Mouse (Mus musculus): ENCODE results near the gene Pop7. TPM values are rescaled to one million over a fixed set of nuclear protein-coding genes. Genes with fewer than 3 reads are reported as not detected.

Pop7 gene
- polyA plus RNA-seq (2012; rRNA removed): 38.9 and 39.1 TPM in 2 replicates

DNA sequence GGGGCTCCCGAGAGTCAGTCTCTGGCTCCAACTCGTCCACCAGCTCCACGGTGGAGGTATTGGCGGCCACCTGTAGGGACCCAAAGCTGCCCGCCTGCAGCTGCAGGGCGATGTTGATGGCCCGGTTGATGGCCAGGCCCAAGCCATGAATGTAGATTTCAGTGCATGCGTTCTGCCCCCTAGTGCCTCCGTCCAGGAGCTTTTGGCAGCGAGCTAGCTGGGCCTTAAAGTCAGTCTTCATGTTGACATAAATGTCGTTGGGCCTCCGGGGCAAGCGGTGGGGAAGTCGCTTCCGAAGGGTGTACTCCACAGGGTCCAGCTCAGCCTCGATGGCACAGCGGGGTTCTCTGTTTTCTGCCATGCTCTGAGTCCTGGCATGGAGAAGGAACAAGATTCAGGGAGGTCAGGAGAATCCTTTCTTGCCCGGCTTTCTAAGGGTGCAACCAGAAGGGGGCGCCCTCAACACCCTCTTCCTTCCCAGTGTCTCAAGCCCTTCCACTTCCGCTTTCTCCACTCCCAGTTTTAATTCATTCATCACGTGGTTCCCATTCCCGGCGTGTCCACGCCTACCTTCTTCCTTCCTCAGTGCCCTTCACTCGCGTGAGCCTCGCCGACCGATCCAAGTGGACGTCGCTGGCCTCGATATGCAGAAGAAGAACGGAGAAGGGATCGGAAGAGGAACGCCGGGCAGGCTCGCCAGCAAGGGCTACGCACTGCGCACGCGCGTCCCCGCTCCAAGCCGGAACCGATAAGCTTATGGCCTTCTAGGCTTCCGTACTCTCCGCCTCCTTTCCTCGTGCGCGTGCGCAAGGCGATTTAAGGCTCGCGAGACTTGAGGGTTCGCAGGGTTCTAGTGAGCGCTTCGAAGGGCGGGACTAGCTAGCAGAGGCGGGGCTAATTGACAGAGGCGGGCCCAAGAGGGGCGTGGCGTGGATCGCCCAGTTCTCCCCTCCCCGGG is at the start of gene Pop7:
Gene Pop7 (minus strand): TSS at position 810 of the 958 bp plus-strand sequence.
- DNase-seq: peak; percentile 100
- Histone ChIP-seq H3K4me3 (ENCODE audit: insufficient read depth, low read depth, low read length) (peak within 1 kb of the TSS; percentile 88), H3K27me3 (replicated peaks; ENCODE audit: control insufficient read depth, insufficient read depth, low read length) (no peaks in the 10 kb centered on the region), H3K27ac (ENCODE audit: insufficient read depth, low read depth, low read length) (peak within 1 kb of the TSS; percentile 98), H3K4me1 (ENCODE audit: control insufficient read depth, insufficient read depth, low read length) (no peaks in the 10 kb centered on the region), H3K36me3 (ENCODE audit: control insufficient read depth, insufficient read depth, low read length) (no peaks in the 10 kb centered on the region)
- TF ChIP-seq POLR2A (IDR thresholded peaks at IDR 0.05; ENCODE audit: low read depth, low read length) (peak; percentile 47), CTCF (conservative IDR thresholded peaks at IDR 0.05; ENCODE audit: insufficient read depth, insufficient read length, low read depth, low read length) (peak; percentile 80)
- WGBS: under 1% methylated on average over 64 of the region's 64 CpGs

DNA sequence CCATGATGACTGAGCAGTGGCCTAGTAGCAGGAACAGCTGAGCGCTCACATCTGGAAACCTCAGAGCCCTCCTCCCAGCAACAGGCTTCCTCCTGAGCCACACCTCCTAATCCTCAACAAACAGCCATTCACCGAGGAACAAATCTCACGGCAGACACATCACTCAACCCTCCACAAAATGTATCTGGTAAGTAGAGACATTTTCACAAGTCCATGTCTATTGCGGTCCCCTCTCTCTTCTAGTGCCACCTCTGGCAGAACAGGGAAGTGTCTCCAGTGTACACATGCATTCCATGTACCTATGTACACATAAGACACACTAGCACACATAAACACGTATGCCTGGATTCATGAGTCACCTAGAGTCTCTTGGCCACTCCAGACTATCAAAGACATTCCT is 48.8 kb upstream of the Pop7 start:
- WGBS: 79% methylated on average over 5 of the region's 5 CpGs
- Histone ChIP-seq H3K36me3 (ENCODE audit: control insufficient read depth, insufficient read depth, low read length) (no peaks in the 10 kb centered on the region), H3K4me3 (ENCODE audit: insufficient read depth, low read depth, low read length) (no peak overlapping the region), H3K4me1 (ENCODE audit: control insufficient read depth, insufficient read depth, low read length) (no peaks in the 10 kb centered on the region), H3K27me3 (replicated peaks; ENCODE audit: control insufficient read depth, insufficient read depth, low read length) (no peaks in the 10 kb centered on the region), H3K27ac (ENCODE audit: insufficient read depth, low read depth, low read length) (no peak overlapping the region)
- no peak for TF ChIP-seq POLR2A (IDR thresholded peaks at IDR 0.05; ENCODE audit: low read depth, low read length)
- TF ChIP-seq CTCF (conservative IDR thresholded peaks at IDR 0.05; ENCODE audit: insufficient read depth, insufficient read length, low read depth, low read length): peak; percentile 20; the same call in 1 of the 2 replicates
- DNase-seq: no peak

DNA sequence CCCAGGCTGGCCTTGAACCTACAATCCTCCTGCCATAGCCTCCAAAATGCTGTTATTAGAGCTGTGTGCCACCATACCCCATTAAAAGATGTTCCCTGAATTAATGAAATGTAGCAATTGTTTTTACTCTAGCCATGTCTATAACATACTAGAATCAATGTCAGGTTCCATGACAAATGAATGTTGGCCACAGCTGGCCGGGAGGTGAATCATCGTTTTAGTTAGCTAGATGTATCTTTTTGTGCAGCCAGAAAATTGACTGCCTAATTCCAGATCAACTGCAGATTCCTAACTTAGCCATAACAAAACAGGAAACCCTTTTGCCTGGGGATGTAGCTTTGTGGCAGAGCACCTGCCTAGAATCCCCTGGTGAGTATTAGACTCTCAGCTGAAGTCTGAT is 47.5 kb upstream of the Pop7 start:
- no peak overlapping the region for H3K4me3 ChIP-seq (ENCODE audit: insufficient read depth, low read depth, low read length)
- DNase-seq: no peak
- H3K27ac ChIP-seq (ENCODE audit: insufficient read depth, low read depth, low read length): no peak overlapping the region
- TF ChIP-seq CTCF (conservative IDR thresholded peaks at IDR 0.05; ENCODE audit: insufficient read depth, insufficient read length, low read depth, low read length) (no peak), POLR2A (IDR thresholded peaks at IDR 0.05; ENCODE audit: low read depth, low read length) (no peak)
- no peaks in the 10 kb centered on the region for H3K4me1 ChIP-seq (ENCODE audit: control insufficient read depth, insufficient read depth, low read length)
- H3K27me3 ChIP-seq (replicated peaks; ENCODE audit: control insufficient read depth, insufficient read depth, low read length): no peaks in the 10 kb centered on the region
- WGBS: 89% methylated on average over 2 of the region's 2 CpGs
- no peaks in the 10 kb centered on the region for H3K36me3 ChIP-seq (ENCODE audit: control insufficient read depth, insufficient read depth, low read length)

DNA sequence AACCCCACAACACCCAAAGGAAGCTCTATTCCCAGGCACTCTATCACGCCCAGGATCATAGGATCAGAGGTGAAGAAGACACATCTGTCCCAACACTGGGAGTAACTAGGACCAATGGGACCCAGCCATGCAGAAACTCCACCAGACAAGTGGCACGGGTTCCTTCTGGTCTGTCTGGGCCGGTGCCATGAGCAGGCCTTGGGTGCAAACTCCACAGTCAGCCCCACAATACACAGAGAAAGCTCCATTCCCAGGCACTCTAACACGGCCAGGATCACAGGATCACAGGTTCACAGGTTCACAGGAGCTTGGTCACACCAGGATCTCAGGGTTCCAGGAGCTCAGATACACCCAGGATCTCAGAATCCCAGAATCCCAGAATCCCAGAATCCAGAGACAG is 43.3 kb upstream of the Pop7 start:
- H3K36me3 ChIP-seq (ENCODE audit: control insufficient read depth, insufficient read depth, low read length): no peaks in the 10 kb centered on the region
- no peaks in the 10 kb centered on the region for H3K27me3 ChIP-seq (replicated peaks; ENCODE audit: control insufficient read depth, insufficient read depth, low read length)
- no peaks in the 10 kb centered on the region for H3K4me1 ChIP-seq (ENCODE audit: control insufficient read depth, insufficient read depth, low read length)
- 63% methylated on average over 4 of the region's 4 CpGs for WGBS
- no peak overlapping the region for H3K27ac ChIP-seq (ENCODE audit: insufficient read depth, low read depth, low read length)
- TF ChIP-seq CTCF (conservative IDR thresholded peaks at IDR 0.05; ENCODE audit: insufficient read depth, insufficient read length, low read depth, low read length) (no peak), POLR2A (IDR thresholded peaks at IDR 0.05; ENCODE audit: low read depth, low read length) (no peak)
- peak; percentile 62 for DNase-seq
- no peak overlapping the region for H3K4me3 ChIP-seq (ENCODE audit: insufficient read depth, low read depth, low read length)

DNA sequence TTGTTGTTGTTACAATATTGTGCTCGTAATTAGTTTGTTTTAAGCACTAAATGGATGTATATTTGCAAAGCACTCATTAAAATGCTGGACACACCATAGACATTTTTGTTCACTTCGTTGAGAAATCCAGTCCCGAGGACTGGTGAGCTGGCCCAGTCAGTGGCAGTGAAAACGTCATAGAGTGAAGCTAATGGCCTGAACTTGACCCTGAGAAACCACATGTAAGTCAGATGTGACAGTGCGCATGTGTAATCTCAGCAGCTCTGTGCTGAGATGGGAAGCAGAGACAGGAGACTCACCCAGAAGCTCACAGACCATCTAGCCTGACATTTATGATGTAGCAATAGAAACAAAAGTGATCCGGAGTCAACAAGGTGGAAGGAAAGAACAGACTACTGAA is 42.6 kb upstream of the Pop7 start:
- H3K4me3 ChIP-seq (ENCODE audit: insufficient read depth, low read depth, low read length): no peak overlapping the region
- DNase-seq: no peak
- no peaks in the 10 kb centered on the region for H3K4me1 ChIP-seq (ENCODE audit: control insufficient read depth, insufficient read depth, low read length)
- no peaks in the 10 kb centered on the region for H3K27me3 ChIP-seq (replicated peaks; ENCODE audit: control insufficient read depth, insufficient read depth, low read length)
- no peak overlapping the region for H3K27ac ChIP-seq (ENCODE audit: insufficient read depth, low read depth, low read length)
- TF ChIP-seq POLR2A (IDR thresholded peaks at IDR 0.05; ENCODE audit: low read depth, low read length) (no peak), CTCF (conservative IDR thresholded peaks at IDR 0.05; ENCODE audit: insufficient read depth, insufficient read length, low read depth, low read length) (no peak)
- H3K36me3 ChIP-seq (ENCODE audit: control insufficient read depth, insufficient read depth, low read length): no peaks in the 10 kb centered on the region
- 65% methylated on average over 6 of the region's 6 CpGs for WGBS

DNA sequence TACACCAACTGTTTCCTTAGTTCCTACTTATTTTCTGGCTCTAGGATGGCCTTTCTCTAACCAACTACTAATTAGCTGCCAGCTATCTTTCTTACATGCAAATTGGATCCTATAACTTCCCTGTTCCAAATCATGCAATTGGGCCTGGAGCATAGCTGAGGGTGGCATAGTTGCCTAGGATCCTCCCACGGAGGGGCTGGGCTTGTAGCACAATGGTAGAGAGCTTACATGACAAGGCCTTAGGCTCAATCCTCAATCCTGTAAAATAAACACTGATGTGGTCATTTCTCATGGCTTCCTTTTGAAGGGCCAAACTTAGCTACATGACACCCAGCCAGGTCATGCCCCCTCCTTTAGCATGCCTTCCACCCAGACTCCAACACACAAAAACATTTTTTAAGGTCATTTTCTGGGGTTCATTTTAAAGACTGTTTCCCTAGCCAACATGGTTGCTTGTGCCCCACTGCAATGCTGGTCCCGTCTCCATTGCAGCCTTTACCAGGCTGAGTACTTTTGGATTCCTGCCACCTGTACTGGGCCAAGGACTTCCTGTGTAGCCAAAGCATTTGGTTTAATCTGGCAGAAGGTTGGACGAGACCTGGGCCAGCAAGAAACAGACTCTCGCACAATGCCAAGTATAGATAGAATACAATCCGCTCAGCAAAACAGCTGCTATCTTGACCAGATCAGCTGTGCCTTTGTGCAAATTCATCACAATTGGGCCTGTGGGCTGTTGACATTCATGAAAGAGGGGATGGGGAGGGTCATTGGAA is 39.6 kb upstream of the Pop7 start:
- WGBS: 71% methylated on average over 5 of the region's 5 CpGs
- TF ChIP-seq CTCF (conservative IDR thresholded peaks at IDR 0.05; ENCODE audit: insufficient read depth, insufficient read length, low read depth, low read length) (no peak), POLR2A (IDR thresholded peaks at IDR 0.05; ENCODE audit: low read depth, low read length) (no peak)
- Histone ChIP-seq H3K36me3 (ENCODE audit: control insufficient read depth, insufficient read depth, low read length) (no peaks in the 10 kb centered on the region), H3K4me3 (ENCODE audit: insufficient read depth, low read depth, low read length) (no peak overlapping the region), H3K27me3 (replicated peaks; ENCODE audit: control insufficient read depth, insufficient read depth, low read length) (no peaks in the 10 kb centered on the region), H3K4me1 (ENCODE audit: control insufficient read depth, insufficient read depth, low read length) (no peaks in the 10 kb centered on the region), H3K27ac (ENCODE audit: insufficient read depth, low read depth, low read length) (no peak overlapping the region)
- DNase-seq: no peak

DNA sequence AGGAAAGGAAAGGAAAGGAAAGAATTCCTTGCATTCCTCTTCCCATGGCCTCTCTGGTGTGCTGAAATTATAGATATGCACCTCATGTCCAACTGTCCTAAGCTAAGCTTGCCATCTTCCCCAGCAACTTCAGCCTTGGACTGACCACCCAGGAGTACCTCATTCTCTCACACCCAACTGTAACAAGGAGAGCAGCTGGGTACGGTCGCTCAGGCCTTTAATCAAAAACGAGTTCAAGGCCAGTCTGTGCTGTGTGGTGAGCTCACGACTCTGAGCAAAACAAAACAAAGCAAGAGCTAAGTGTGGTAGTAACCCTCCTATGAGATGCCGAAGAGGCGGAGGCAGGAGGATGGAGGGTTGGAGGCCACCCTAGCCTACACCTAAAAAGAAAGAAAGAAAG is 38.7 kb upstream of the Pop7 start:
- H3K4me3 ChIP-seq (ENCODE audit: insufficient read depth, low read depth, low read length): no peak overlapping the region
- 73% methylated on average over 6 of the region's 6 CpGs for WGBS
- DNase-seq: no peak
- H3K27ac ChIP-seq (ENCODE audit: insufficient read depth, low read depth, low read length): no peak overlapping the region
- TF ChIP-seq POLR2A (IDR thresholded peaks at IDR 0.05; ENCODE audit: low read depth, low read length) (no peak), CTCF (conservative IDR thresholded peaks at IDR 0.05; ENCODE audit: insufficient read depth, insufficient read length, low read depth, low read length) (no peak)
- H3K27me3 ChIP-seq (replicated peaks; ENCODE audit: control insufficient read depth, insufficient read depth, low read length): no peaks in the 10 kb centered on the region
- H3K36me3 ChIP-seq (ENCODE audit: control insufficient read depth, insufficient read depth, low read length): no peaks in the 10 kb centered on the region
- H3K4me1 ChIP-seq (ENCODE audit: control insufficient read depth, insufficient read depth, low read length): no peaks in the 10 kb centered on the region

Measured in kidney, adult 2 months (tissue).